Mouse (Mus musculus) megakaryocyte, embryonic 14.5 days (primary cell): ENCODE measurements around the gene Adamts10. TPM values are rescaled to one million over a fixed set of nuclear protein-coding genes. Genes with fewer than 3 reads are reported as not detected.
A peak's percentile ranks its signal among the peaks of the same experiment; 100 is the strongest.

Source experiments
- H3K27me3 ChIP-seq: replicated peaks from 2 replicates; pipeline ENCODE3; 2012; ENCODE audit warnings: inconsistent platforms
- H3K36me3 ChIP-seq: replicated peaks from 2 replicates; pipeline ENCODE3; 2012; ENCODE audit warnings: low read length, inconsistent platforms, mixed read lengths
- H3K4me1 ChIP-seq: 2 replicates; pipeline ENCODE4 v1.6.1; 2012; ENCODE audit warnings: inconsistent platforms
- H3K4me3 ChIP-seq: replicated peaks from 2 replicates; pipeline ENCODE3; 2012; ENCODE audit warnings: moderate library complexity, mild to moderate bottlenecking, inconsistent platforms
- H3K9me3 ChIP-seq: 2 replicates; pipeline ENCODE4 v1.6.1; 2012; ENCODE audit warnings: inconsistent platforms
- FLI1 ChIP-seq: IDR thresholded peaks from 2 replicates; pipeline ENCODE4 v1.6.1; 2012; ENCODE audit warnings: low read length, inconsistent platforms, mixed read lengths
- GATA1 ChIP-seq: IDR thresholded peaks from 3 replicates; pipeline ENCODE4 v1.6.1; 2012; ENCODE audit warnings: mixed read lengths, low read length, inconsistent platforms, borderline replicate concordance
- polyA plus RNA-seq: library from polyadenylated mRNA; stranded (reverse); fragments of >175 nt; gene quantifications from 2 replicates; pipeline ENCODE4 v1.2.3, GENCODE M21; 2012; ENCODE audit warnings: low replicate concordance; ENCODE audit not compliant: insufficient read depth

Gene Adamts10
- polyA plus RNA-seq, 1 experiment = 15.5 TPM

DNA sequence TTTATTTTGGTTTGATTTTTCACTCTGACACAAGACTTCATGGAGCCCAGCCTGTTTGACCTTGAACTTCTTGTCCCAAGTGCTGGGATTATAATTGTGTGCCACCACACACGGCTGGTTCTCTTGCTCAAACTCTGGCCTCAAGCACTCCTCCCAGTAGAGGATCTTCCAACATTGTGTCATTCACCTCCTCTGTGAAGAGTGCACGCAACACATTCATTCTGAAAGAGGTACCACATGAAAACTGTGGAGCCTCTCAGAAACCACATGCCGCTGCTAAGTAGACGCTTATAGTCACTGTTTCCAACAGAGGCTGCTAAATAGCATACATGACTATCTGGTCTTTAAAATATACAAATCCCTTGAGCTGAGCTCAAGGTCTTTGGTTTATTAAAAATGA lies 28.1 kb downstream of the Adamts10 start:
- Histone ChIP-seq H3K4me3 (no peak overlapping the region), H3K4me1 (peaks cover 53% of the 10 kb centered on the region), H3K27me3 (peaks cover 2% of the 10 kb centered on the region), H3K9me3 (no peaks in the 10 kb centered on the region), H3K36me3 (peaks cover 38% of the 10 kb centered on the region)
- TF ChIP-seq GATA1 = no peak
- TF ChIP-seq FLI1 = no peak

DNA sequence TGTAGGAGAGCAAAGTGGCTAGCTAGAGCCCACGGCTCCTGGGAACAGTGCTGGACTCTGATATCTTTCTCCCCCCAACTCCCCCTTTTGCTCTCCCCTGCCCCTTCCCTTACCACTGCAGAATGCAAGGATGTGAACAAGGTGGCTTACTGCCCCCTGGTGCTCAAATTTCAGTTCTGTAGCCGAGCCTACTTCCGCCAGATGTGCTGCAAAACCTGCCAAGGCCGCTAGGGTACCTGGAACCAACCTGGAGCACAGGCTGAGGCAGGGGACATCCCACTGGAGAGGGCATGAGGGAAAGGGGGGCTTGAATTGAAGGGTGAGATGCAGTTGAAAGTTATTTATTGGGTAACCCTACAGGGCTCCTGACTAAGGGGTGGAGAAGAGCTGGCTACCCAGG lies 29.0 kb downstream of the Adamts10 start:
- peaks cover 34% of the 10 kb centered on the region for H3K36me3 ChIP-seq
- H3K4me1 ChIP-seq = peaks cover 60% of the 10 kb centered on the region
- no peaks in the 10 kb centered on the region for H3K9me3 ChIP-seq
- no peak for TF ChIP-seq GATA1
- no peak for TF ChIP-seq FLI1
- peaks cover 2% of the 10 kb centered on the region for H3K27me3 ChIP-seq
- H3K4me3 ChIP-seq = no peak overlapping the region

DNA sequence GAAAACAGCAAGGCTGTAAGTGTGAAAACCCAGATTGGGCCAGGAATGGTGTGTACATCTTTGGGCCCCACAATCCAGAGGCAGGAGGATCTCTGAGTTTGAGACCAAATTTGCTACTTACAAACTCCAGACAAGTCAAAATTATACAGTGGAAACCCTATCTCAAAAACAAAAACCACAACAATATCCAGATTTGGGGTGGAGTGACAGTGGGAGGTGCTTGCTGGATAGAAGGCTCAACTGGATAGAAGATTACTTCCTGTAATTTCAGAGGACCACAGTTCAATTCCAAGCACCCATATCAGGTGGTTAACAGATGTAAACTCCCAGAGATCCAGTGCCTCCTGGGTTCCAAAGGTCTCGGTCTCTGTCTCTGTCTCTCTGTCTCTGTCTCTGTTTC lies 30.5 kb downstream of the Adamts10 start:
- Histone ChIP-seq H3K4me3 (no peak overlapping the region), H3K9me3 (no peaks in the 10 kb centered on the region), H3K27me3 (no peaks in the 10 kb centered on the region), H3K4me1 (peaks cover 69% of the 10 kb centered on the region), H3K36me3 (peaks cover 23% of the 10 kb centered on the region)
- TF ChIP-seq GATA1 (no peak), FLI1 (no peak)

DNA sequence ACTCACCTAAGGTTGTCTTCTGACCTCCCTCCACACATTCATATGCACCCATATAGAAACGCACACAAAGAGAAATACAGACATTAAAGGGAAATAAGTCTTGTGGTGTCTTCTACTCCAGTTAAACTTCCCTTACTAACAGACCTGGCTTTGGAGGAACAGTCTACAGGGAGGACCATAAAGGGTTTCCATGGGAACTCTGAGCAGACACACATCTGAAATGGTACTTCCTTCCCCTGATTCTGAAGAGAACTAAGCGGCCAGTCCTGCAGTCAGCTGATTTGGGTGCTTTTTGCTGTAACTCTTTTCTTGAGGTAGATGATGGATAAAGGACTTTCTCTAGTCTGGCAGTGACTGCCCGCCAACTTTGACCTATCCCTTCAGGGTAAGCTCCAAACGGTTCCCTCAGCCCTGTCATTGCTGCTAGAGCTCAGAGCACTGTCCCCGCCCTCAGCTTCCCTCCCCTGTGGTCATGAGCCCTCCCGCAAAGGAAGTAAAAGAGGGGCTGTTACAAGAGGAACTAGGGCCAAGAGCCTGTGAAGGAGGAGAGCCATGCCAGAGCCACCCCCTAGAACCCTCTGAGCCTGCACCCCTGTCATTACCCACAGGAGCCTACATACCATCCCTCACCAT lies 31.3 kb downstream of the Adamts10 start, which contains the start of gene Myo1f:
Myo1f (plus strand) TSS at position 485 of the 633 bp plus-strand sequence.
- Histone ChIP-seq H3K27me3 (no peaks in the 10 kb centered on the region), H3K9me3 (no peaks in the 10 kb centered on the region), H3K4me3 (peak within 1 kb of the TSS; percentile 86), H3K36me3 (peaks cover 17% of the 10 kb centered on the region), H3K4me1 (peaks cover 67% of the 10 kb centered on the region)
- TF ChIP-seq FLI1 (no peak), GATA1 (no peak)

DNA sequence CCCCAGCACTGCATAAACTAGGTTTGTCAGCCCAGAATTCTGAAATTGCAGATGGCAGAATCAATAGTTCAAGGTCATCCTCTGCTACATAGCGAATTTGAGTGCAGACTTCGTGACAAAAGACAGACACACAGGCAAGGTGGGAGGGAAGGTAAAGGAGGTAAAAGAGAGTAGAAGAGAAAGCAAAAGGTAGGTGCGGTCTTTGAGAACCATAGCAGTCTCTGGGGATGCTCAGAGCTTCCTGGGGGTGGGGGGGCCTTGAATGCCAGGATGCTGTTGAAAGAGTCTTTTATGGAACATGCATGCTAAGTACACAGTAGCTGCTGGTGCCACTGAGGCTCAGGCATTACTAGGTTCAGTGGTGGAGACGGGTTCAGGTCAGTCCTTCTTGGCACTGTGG lies 33.9 kb downstream of the Adamts10 start:
- Histone ChIP-seq H3K27me3 (no peaks in the 10 kb centered on the region), H3K9me3 (no peaks in the 10 kb centered on the region), H3K4me1 (peaks cover 68% of the 10 kb centered on the region), H3K4me3 (peak overlapping the region; percentile 81), H3K36me3 (peaks cover 2% of the 10 kb centered on the region)
- TF ChIP-seq GATA1 (no peak), FLI1 (no peak)

DNA sequence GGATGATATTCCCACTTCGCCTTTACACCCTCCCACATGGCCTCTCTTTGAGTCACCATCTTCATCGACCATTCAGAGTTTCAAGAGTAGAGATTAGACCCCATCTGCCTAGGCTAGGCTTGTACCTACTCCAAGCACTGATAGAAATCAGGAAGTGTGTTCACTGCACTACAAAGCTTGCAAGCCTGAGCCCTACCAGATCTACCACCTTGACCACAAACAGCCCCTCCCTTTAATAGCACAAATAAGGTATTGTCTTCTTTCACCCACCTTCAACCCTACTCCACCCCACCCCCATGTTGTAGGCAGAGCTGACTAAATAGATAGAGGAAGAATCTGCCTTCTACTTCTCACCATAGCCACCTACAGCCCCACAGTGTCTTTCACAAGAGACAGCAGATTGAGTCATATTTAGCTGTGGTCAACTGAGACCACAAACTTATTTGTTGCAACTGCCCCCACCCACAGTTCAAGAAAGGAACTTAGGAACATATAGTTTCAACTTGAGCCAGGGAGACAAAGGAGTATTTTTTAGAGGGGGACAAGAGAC lies 39.6 kb downstream of the Adamts10 start:
- no peak for TF ChIP-seq GATA1
- no peak for TF ChIP-seq FLI1
- Histone ChIP-seq H3K4me1 (peaks cover 59% of the 10 kb centered on the region), H3K9me3 (no peaks in the 10 kb centered on the region), H3K27me3 (no peaks in the 10 kb centered on the region), H3K36me3 (no peaks in the 10 kb centered on the region), H3K4me3 (peak overlapping the region; percentile 15)

DNA sequence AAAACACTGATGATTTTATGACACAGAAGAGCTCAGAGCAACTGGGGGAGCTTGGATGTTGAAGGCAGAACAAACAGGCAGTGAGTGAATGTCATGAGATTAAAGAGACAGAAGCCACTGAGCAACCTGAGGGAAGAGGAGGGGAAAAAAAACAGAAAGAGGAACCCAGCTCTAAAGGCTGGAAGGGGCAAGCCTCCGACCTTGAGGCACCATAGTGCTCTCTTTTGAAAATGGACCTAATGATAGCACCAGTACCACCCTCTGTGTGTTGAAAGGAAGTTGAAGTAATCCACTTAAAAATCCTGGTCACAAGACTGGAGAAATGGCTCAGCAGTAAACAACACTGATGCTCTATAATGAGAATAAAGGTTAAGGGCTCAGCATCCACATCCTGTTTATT lies 40.6 kb downstream of the Adamts10 start:
- no peaks in the 10 kb centered on the region for H3K9me3 ChIP-seq

DNA sequence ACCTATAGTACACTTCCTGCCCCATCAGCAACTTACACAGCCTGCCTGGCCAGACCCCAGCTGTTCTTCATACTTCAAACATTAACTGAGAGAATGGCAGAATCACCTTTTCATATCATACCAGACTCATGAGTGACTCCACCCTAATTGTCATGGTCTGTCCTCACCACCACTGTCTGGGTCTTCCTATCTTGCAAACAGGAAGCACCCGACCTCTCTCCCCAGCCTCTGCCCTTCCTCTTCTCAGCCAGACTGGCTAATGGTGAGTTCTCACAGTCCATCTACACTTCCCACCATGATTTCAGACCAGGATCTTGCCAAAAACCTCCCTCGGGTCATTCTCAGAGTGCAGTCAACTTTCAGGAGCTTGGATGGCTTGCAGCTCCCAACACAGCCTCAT lies 42.2 kb downstream of the Adamts10 start:
- peak overlapping the region; percentile 26 for H3K4me3 ChIP-seq
- no peaks in the 10 kb centered on the region for H3K27me3 ChIP-seq
- no peaks in the 10 kb centered on the region for H3K9me3 ChIP-seq
- TF ChIP-seq GATA1 (no peak), FLI1 (no peak)
- peaks cover 62% of the 10 kb centered on the region for H3K4me1 ChIP-seq
- H3K36me3 ChIP-seq = no peaks in the 10 kb centered on the region

More for the DNA sequence above, 40.6 kb downstream of the Adamts10 start:
- TF ChIP-seq FLI1 = no peak
- no peak for TF ChIP-seq GATA1
- Histone ChIP-seq H3K27me3 (no peaks in the 10 kb centered on the region), H3K36me3 (no peaks in the 10 kb centered on the region), H3K4me1 (peaks cover 57% of the 10 kb centered on the region), H3K4me3 (no peak overlapping the region)

DNA sequence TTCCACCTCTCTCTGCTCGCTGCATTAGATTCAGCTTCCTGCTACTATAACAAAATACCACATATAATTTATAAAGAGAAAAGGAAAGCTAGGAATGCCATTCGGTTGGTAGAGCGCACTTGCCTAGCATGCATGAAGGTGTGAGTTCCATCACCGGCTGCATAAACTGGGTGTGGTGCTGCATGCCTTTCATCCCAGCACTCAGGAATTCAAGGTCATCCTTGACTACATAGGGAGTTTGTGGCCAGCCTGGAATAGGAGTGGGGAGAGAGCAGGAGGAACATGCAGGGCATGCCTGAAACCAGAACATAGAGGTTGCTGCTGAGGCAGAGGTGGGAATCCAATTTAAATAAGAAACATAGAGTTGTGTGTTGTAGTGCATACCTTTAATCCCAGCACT lies 60.1 kb downstream of the Adamts10 start:
- Histone ChIP-seq H3K9me3 (no peaks in the 10 kb centered on the region), H3K36me3 (peaks cover 26% of the 10 kb centered on the region), H3K4me1 (no peaks in the 10 kb centered on the region), H3K4me3 (no peak overlapping the region), H3K27me3 (peaks cover 15% of the 10 kb centered on the region)
- TF ChIP-seq GATA1 (no peak), FLI1 (no peak)

DNA sequence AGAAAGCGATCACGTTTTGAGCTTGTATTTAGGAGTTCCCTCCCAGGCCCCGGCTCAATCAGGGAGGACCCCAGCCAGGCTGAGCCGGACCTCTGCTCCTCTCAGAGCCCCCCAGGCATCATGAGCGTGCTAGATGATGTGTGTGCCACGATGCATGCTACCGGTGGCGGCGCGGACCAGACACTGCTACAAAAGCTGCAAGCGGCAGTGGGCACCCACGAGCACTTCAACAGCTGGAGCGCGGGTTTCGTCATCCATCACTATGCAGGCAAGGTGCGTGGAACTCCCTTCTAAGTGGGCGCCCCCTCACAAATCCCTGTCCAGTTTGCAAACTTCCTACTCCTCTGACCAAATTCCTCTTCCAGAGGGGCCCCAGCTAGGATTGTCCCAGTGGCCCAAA lies 62.0 kb downstream of the Adamts10 start:
- peaks cover 5% of the 10 kb centered on the region for H3K4me1 ChIP-seq
- peaks cover 27% of the 10 kb centered on the region for H3K36me3 ChIP-seq
- H3K4me3 ChIP-seq = no peak overlapping the region
- TF ChIP-seq GATA1 (no peak), FLI1 (no peak)
- H3K9me3 ChIP-seq = no peaks in the 10 kb centered on the region
- H3K27me3 ChIP-seq = peaks cover 15% of the 10 kb centered on the region

DNA sequence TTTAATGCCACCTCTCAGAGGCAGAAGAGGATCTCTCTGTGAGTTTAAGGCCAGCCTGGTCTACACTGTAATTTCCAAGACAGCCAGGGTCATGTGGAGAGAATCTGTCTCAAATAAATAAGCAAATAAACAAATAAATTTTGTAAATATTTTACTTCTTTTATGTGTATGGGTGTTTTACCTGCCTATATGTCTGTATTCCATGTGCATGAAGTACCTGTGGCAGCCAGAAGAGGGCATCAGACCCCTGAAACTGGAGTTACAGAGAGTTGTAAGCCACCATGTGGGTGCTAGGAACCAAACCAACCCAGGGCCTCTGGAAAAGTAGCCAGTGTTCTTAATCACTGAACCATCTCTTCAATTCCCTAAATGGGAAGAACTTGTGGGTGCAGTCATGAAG lies 73.3 kb downstream of the Adamts10 start:
- TF ChIP-seq GATA1 = no peak
- H3K27me3 ChIP-seq = peaks cover 4% of the 10 kb centered on the region
- peaks cover 37% of the 10 kb centered on the region for H3K36me3 ChIP-seq
- no peak overlapping the region for H3K4me3 ChIP-seq
- H3K9me3 ChIP-seq = peaks cover 15% of the 10 kb centered on the region
- no peaks in the 10 kb centered on the region; the same call in 1 of the 2 replicates for H3K4me1 ChIP-seq
